Mouse (Mus musculus): ENCODE measurements around the gene Cfap73. TPM values are rescaled to one million over a fixed set of nuclear protein-coding genes. Genes with fewer than 3 reads are reported as not detected.

Cfap73 gene
- total and polyA plus RNA-seq, 2 experiments from 2014 or later, result not detected

- Histone ChIP-seq H3K4me3 (ENCODE audit: low read depth, low read length) (peak within 1 kb of the TSS; percentile 82), H3K36me3 (replicated peaks; ENCODE audit: control insufficient read depth, insufficient read depth, low read length) (0 out of 2 replicates have a peak, but pooled peaks cover 1% of the 10 kb centered on the region), H3K4me2 (ENCODE audit: low read depth, low read length) (peak within 1 kb of the TSS; percentile 97), H3K9ac (replicated peaks; ENCODE audit: low read depth, low read length) (peak within 1 kb of the TSS; percentile 68), H3K27ac (ENCODE audit: low read depth) (peak within 1 kb of the TSS; percentile 88), H3K4me1 (ENCODE audit: control insufficient read depth, insufficient read depth) (peaks cover 16% of the 10 kb centered on the region), H3K27me3 (ENCODE audit: control insufficient read depth, insufficient read depth, low read length) (no peaks in the 10 kb centered on the region), H3K9me3 (replicated peaks; ENCODE audit: control insufficient read depth, low read length) (no peaks in the 10 kb centered on the region)
- ATAC-seq (ENCODE audit: insufficient read depth, low read depth) (peak; percentile 83), DNase-seq (ENCODE audit: low spot score) (peak; percentile 93)
- TF ChIP-seq EP300 (IDR thresholded peaks at IDR 0.05; ENCODE audit: low read depth) (peak; percentile 75; the same call in 1 of the 2 replicates), CTCF (IDR thresholded peaks at IDR 0.05; ENCODE audit: low read depth) (no peak)
- 0% methylated on average over 22 of the region's 22 CpGs for WGBS
Observed at GRCm38 (mm10) chr5:120612442-120612821, 21.6 kb downstream of the Cfap73 start, which contains the start of the genes Rita1 and Ddx54. TSS of gene Rita1 (minus strand) at chr5:120612589. TSS of gene Ddx54 (plus strand) at chr5:120612739.

- TF ChIP-seq CTCF (IDR thresholded peaks at IDR 0.05; ENCODE audit: low read depth) (no peak), EP300 (IDR thresholded peaks at IDR 0.05; ENCODE audit: low read depth) (no peak)
- H3K9me3 ChIP-seq (replicated peaks; ENCODE audit: control insufficient read depth, low read length), result no peaks in the 10 kb centered on the region
- no peaks in the 10 kb centered on the region for H3K27me3 ChIP-seq (ENCODE audit: control insufficient read depth, insufficient read depth, low read length)
- 0 out of 2 replicates have a peak overlapping the region, but pooled peaks have one; percentile 83 for H3K27ac ChIP-seq (ENCODE audit: low read depth)
- WGBS, result 56% methylated on average over 8 of the region's 8 CpGs
- peak overlapping the region; percentile 81 for H3K4me2 ChIP-seq (ENCODE audit: low read depth, low read length)
- H3K4me3 ChIP-seq (ENCODE audit: low read depth, low read length), result peak overlapping the region; percentile 82
- peaks cover 16% of the 10 kb centered on the region for H3K4me1 ChIP-seq (ENCODE audit: control insufficient read depth, insufficient read depth)
- ATAC-seq (ENCODE audit: insufficient read depth, low read depth), result no peak
- H3K36me3 ChIP-seq (replicated peaks; ENCODE audit: control insufficient read depth, insufficient read depth, low read length), result no peaks in the 10 kb centered on the region
- peak overlapping the region; percentile 51 for H3K9ac ChIP-seq (replicated peaks; ENCODE audit: low read depth, low read length)
- no peak for DNase-seq (ENCODE audit: low spot score)
Observed at GRCm38 (mm10) chr5:120611416-120611815, 22.6 kb downstream of the Cfap73 start.

DNA sequence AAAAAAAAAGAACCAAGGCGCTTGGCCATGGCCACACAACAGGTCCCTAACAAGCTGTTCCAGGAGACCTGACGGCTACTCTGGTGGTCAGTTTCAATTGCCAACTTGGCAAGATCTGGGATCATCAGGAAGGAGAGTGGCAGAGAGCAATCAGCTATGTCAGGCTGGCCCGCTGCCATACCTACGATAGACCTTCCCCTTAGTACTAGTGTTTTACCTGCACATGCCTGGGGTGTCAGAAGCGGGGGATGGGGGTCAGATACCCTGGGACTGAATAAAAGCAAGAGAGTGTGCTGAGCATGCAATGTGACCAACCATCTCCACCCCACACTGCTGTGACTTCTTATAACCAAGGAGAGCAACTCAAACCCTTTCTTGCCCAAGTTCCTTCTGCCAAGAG is 23.1 kb downstream of the Cfap73 start:
- Histone ChIP-seq H3K4me1 (ENCODE audit: control insufficient read depth, insufficient read depth) (peaks cover 16% of the 10 kb centered on the region), H3K9me3 (replicated peaks; ENCODE audit: control insufficient read depth, low read length) (no peaks in the 10 kb centered on the region), H3K27me3 (ENCODE audit: control insufficient read depth, insufficient read depth, low read length) (no peaks in the 10 kb centered on the region), H3K27ac (ENCODE audit: low read depth) (no peak overlapping the region), H3K36me3 (replicated peaks; ENCODE audit: control insufficient read depth, insufficient read depth, low read length) (no peaks in the 10 kb centered on the region), H3K9ac (replicated peaks; ENCODE audit: low read depth, low read length) (peak overlapping the region; percentile 51; the same call in 1 of the 2 replicates), H3K4me2 (ENCODE audit: low read depth, low read length) (peak overlapping the region; percentile 81), H3K4me3 (ENCODE audit: low read depth, low read length) (peak overlapping the region; percentile 82; the same call in 1 of the 2 replicates)
- no peak for TF ChIP-seq EP300 (IDR thresholded peaks at IDR 0.05; ENCODE audit: low read depth)
- no peak for TF ChIP-seq CTCF (IDR thresholded peaks at IDR 0.05; ENCODE audit: low read depth)
- ATAC-seq (ENCODE audit: insufficient read depth, low read depth) (no peak), DNase-seq (ENCODE audit: low spot score) (no peak)
- 91% methylated on average over 5 of the region's 5 CpGs for WGBS

- no peak for DNase-seq (ENCODE audit: low spot score)
- 76% methylated on average over 16 of the region's 16 CpGs for WGBS
- no peak for ATAC-seq (ENCODE audit: insufficient read depth, low read depth)
- Histone ChIP-seq H3K4me3 (ENCODE audit: low read depth, low read length) (no peak overlapping the region), H3K4me2 (ENCODE audit: low read depth, low read length) (no peak overlapping the region), H3K27me3 (ENCODE audit: control insufficient read depth, insufficient read depth, low read length) (no peaks in the 10 kb centered on the region), H3K27ac (ENCODE audit: low read depth) (no peak overlapping the region), H3K4me1 (ENCODE audit: control insufficient read depth, insufficient read depth) (peaks cover 16% of the 10 kb centered on the region), H3K36me3 (replicated peaks; ENCODE audit: control insufficient read depth, insufficient read depth, low read length) (no peaks in the 10 kb centered on the region), H3K9me3 (replicated peaks; ENCODE audit: control insufficient read depth, low read length) (no peaks in the 10 kb centered on the region), H3K9ac (replicated peaks; ENCODE audit: low read depth, low read length) (no peak overlapping the region)
- no peak for TF ChIP-seq EP300 (IDR thresholded peaks at IDR 0.05; ENCODE audit: low read depth)
- TF ChIP-seq CTCF (IDR thresholded peaks at IDR 0.05; ENCODE audit: low read depth), result no peak
Observed at GRCm38 (mm10) chr5:120609246-120609775, 24.7 kb downstream of the Cfap73 start.

- Histone ChIP-seq H3K9ac (replicated peaks; ENCODE audit: low read depth, low read length) (no peak overlapping the region), H3K4me1 (ENCODE audit: control insufficient read depth, insufficient read depth) (peaks cover 10% of the 10 kb centered on the region; the same call in 1 of the 2 replicates), H3K36me3 (replicated peaks; ENCODE audit: control insufficient read depth, insufficient read depth, low read length) (no peaks in the 10 kb centered on the region), H3K9me3 (replicated peaks; ENCODE audit: control insufficient read depth, low read length) (no peaks in the 10 kb centered on the region), H3K4me3 (ENCODE audit: low read depth, low read length) (no peak overlapping the region), H3K27me3 (ENCODE audit: control insufficient read depth, insufficient read depth, low read length) (no peaks in the 10 kb centered on the region), H3K27ac (ENCODE audit: low read depth) (no peak overlapping the region), H3K4me2 (ENCODE audit: low read depth, low read length) (no peak overlapping the region)
- DNase-seq (ENCODE audit: low spot score), result no peak
- WGBS, result 78% methylated on average over 3 of the region's 3 CpGs
- TF ChIP-seq EP300 (IDR thresholded peaks at IDR 0.05; ENCODE audit: low read depth), result no peak
- no peak for ATAC-seq (ENCODE audit: insufficient read depth, low read depth)
Observed at GRCm38 (mm10) chr5:120607335-120607734, 26.7 kb downstream of the Cfap73 start.
